Mouse (Mus musculus) MN1 (cell line): ENCODE data around the gene Senp7.
A peak's percentile ranks its signal among the peaks of the same experiment; 100 is the strongest.
"Not testable (repeated sequence)": the region's sequence is repeated elsewhere in the genome, so short reads cannot be mapped to it uniquely, and the experiment has no call there.

Experiments
- DNase-seq: peaks from one replicate; pipeline ENCODE4 v3.0.0-alpha.2; 2016; ENCODE audit warnings: low spot score

The Senp7 gene

GRCm38 (mm10) chr16:56048038-56048437 lies at the start of gene Senp7:
Gene Senp7, plus strand, starts transcription at chr16:56048338.
- not testable (repeated sequence) for DNase-seq

- no peak for DNase-seq
Measured at GRCm38 (mm10) chr16:56006798-56007197, 41.3 kb upstream of the Senp7 start.

GRCm38 (mm10) chr16:56008862-56009261 lies 39.3 kb upstream of the Senp7 start:
- DNase-seq = no peak

GRCm38 (mm10) chr16:56012789-56013743 lies 35.1 kb upstream of the Senp7 start:
- DNase-seq = no peak

- DNase-seq = no peak
Measured at GRCm38 (mm10) chr16:56014076-56014475, 34.1 kb upstream of the Senp7 start.

GRCm38 (mm10) chr16:56019660-56020059 lies 28.5 kb upstream of the Senp7 start:
- no peak for DNase-seq

GRCm38 (mm10) chr16:56027854-56028629 lies 20.1 kb upstream of the Senp7 start:
- DNase-seq = no peak

GRCm38 (mm10) chr16:56028722-56029551 lies 19.2 kb upstream of the Senp7 start:
- DNase-seq = peak; percentile 40

GRCm38 (mm10) chr16:56029661-56030082 lies 18.5 kb upstream of the Senp7 start, which contains the start of gene Pcnp:
Gene Pcnp, minus strand, starts transcription at chr16:56029739.
- peak; percentile 96 for DNase-seq

GRCm38 (mm10) chr16:56034566-56034965 lies 13.6 kb upstream of the Senp7 start:
- DNase-seq = no peak

GRCm38 (mm10) chr16:56036501-56036900 lies 11.6 kb upstream of the Senp7 start:
- peak; percentile 21 for DNase-seq

- peak; percentile 90 for DNase-seq
Measured at GRCm38 (mm10) chr16:56037138-56038010, 10.8 kb upstream of the Senp7 start, which contains the start of gene Trmt10c. Gene Trmt10c, minus strand, starts transcription at chr16:56037819.

GRCm38 (mm10) chr16:56038090-56038489 lies 10.0 kb upstream of the Senp7 start:
- DNase-seq = no peak

- no peak for DNase-seq
Measured at GRCm38 (mm10) chr16:56055911-56056310, 7.8 kb downstream of the Senp7 start.

- DNase-seq = no peak
Measured at GRCm38 (mm10) chr16:56056944-56057590, 8.9 kb downstream of the Senp7 start.

GRCm38 (mm10) chr16:56058151-56058550 lies 10.0 kb downstream of the Senp7 start:
- DNase-seq = no peak

GRCm38 (mm10) chr16:56061995-56062594 lies 14.0 kb downstream of the Senp7 start:
- DNase-seq = no peak

GRCm38 (mm10) chr16:56062981-56063380 lies 14.8 kb downstream of the Senp7 start:
- no peak for DNase-seq

- DNase-seq = peak; percentile 85
Measured at GRCm38 (mm10) chr16:56064334-56064990, 16.3 kb downstream of the Senp7 start.
